In the genomic region with DNA sequence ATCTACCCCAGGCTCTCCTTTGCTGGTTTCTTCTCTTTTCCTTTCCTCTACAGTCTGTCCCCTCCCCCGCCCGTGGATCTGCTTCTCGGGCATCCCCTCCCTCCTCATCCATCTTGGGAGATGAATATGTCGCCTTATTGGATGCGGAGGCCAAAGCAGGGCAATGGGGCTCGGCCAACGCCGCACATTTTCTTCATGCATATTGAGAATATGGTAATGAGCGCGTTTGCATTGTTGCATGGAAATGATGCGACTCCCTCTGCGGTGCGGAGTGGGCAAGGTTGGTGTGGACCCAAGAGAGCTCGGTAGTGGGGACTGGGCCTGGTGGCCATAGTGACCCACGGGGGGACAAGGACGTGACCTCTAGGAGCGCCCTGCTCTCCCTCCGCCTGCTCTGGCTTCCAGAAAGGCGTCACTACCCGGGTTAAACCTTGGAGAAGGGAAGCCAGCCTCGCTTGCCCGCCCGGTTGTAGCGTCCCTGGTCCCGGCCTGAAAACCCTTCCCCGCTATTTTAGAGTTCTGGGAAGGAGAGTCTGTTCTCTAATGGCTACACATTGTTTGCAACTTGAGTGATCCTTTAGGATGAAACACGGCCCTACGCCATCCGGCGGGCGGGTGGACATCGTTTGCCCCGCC, we compare ENCODE assay signal across 10 mouse cellular contexts. TPM values are rescaled to one million over a fixed set of nuclear protein-coding genes. Genes with fewer than 3 reads are reported as not detected.
DNase-seq lines count a peak whose midpoint lies in the region; ATAC-seq lines count a peak whose summit lies in the region.
"Had no signal": no experiment of that assay in that cellular context is flagged by ENCODE, and none has a peak within 500 bp of the region (broad histone marks: within the 10 kb centered on the region; RNA-seq: fewer than 3 reads in every experiment).

No protein-coding gene starts in this region.

- H3K9me3 ChIP-seq in heart, embryonic 12.5 days (replicated peaks) = no peaks in the 10 kb centered on the region
- H3K9me3 ChIP-seq in forebrain, embryonic 12.5 days = no peaks in the 10 kb centered on the region
- H3K9me3 ChIP-seq in midbrain, embryonic 16.5 days (replicated peaks; ENCODE audit: control insufficient read depth, low read length, poor library complexity, severe bottlenecking) = no peaks in the 10 kb centered on the region
- H3K9me3 ChIP-seq: liver, embryonic 13.5 days had no signal

- intact Hi-C loops in heart, postnatal 14 days (cut with DNase I) = no loop called here

- H3K4me1 ChIP-seq in heart, embryonic 12.5 days (replicated peaks) = peaks cover 37% of the 10 kb centered on the region
- H3K4me1 ChIP-seq in forebrain, embryonic 12.5 days = peaks cover 59% of the 10 kb centered on the region
- peaks cover 24% of the 10 kb centered on the region for H3K4me1 ChIP-seq in midbrain, embryonic 16.5 days (ENCODE audit: control insufficient read depth, insufficient read depth, low read length)

- WGBS in heart, embryonic 12.5 days = 3% methylated on average over 33 of the region's 33 CpGs
- WGBS in forebrain, embryonic 12.5 days = under 1% methylated on average over 33 of the region's 33 CpGs
- 3% methylated on average over 33 of the region's 33 CpGs for WGBS in midbrain, embryonic 16.5 days

- H3K27ac ChIP-seq in heart, embryonic 12.5 days (ENCODE audit: poor library complexity, severe bottlenecking) = no peak overlapping the region
- H3K27ac ChIP-seq in forebrain, embryonic 12.5 days = no peak overlapping the region
- H3K27ac ChIP-seq in midbrain, embryonic 16.5 days (ENCODE audit: low read length) = peak overlapping the region; percentile 56
- H3K27ac ChIP-seq: liver, embryonic 13.5 days had no signal

- no peak for ATAC-seq in heart, embryonic 12.5 days (ENCODE audit: insufficient number of reproducible peaks, low FRiP score)
- ATAC-seq in forebrain, embryonic 12.5 days (ENCODE audit: low FRiP score) = no peak
- ATAC-seq in midbrain, embryonic 16.5 days = no peak; the same call in 1 of the 2 replicates

- H3K36me3 ChIP-seq in heart, embryonic 12.5 days = no peaks in the 10 kb centered on the region
- no peaks in the 10 kb centered on the region for H3K36me3 ChIP-seq in forebrain, embryonic 12.5 days (replicated peaks)
- H3K36me3 ChIP-seq in midbrain, embryonic 16.5 days (ENCODE audit: control insufficient read depth, insufficient read depth, low read length) = no peaks in the 10 kb centered on the region
- H3K36me3 ChIP-seq: liver, embryonic 13.5 days had no signal

- peak overlapping the region; percentile 74 for H3K4me2 ChIP-seq in heart, embryonic 12.5 days
- H3K4me2 ChIP-seq in forebrain, embryonic 12.5 days = peak overlapping the region; percentile 40
- peak overlapping the region; percentile 50 for H3K4me2 ChIP-seq in midbrain, embryonic 16.5 days (ENCODE audit: low read length)

- no peak overlapping the region for H3K9ac ChIP-seq in heart, embryonic 12.5 days
- peak overlapping the region; percentile 17; the same call in 1 of the 2 replicates for H3K9ac ChIP-seq in forebrain, embryonic 12.5 days
- H3K9ac ChIP-seq in midbrain, embryonic 16.5 days (ENCODE audit: low read depth, low read length) = 0 out of 2 replicates have a peak overlapping the region, but pooled peaks have one; percentile 5
- H3K9ac ChIP-seq: liver, embryonic 13.5 days had no signal

- H3K4me3 ChIP-seq in heart, embryonic 12.5 days = peak overlapping the region; percentile 38
- H3K4me3 ChIP-seq in forebrain, embryonic 12.5 days (replicated peaks) = peak overlapping the region; percentile 20
- H3K4me3 ChIP-seq in midbrain, embryonic 16.5 days (ENCODE audit: low read depth, low read length) = peak overlapping the region; percentile 21

- H3K27me3 ChIP-seq in heart, embryonic 12.5 days (replicated peaks) = peaks cover 62% of the 10 kb centered on the region
- peaks cover 96% of the 10 kb centered on the region for H3K27me3 ChIP-seq in forebrain, embryonic 12.5 days
- H3K27me3 ChIP-seq in midbrain, embryonic 16.5 days (ENCODE audit: control insufficient read depth, insufficient read depth, low read depth, low read length) = peaks cover 21% of the 10 kb centered on the region

- DNase-seq in heart, postnatal 14 days = no peak
- DNase-seq in kidney, postnatal 4 days = peak; percentile 34 to 45
- no peak for DNase-seq in ovary, postnatal 10 days (ENCODE audit: low spot score)
- no peak for DNase-seq in layer of hippocampus, postnatal 36 days
- DNase-seq in cerebellum, adult 11-12 months = no peak
- DNase-seq: B cell, adult 2 months; liver, embryonic 13.5 days had no signal

RNA-seq across cellular contexts. Expression of gene Irx3, which starts 4.3 kb away (rescaled TPM):
- polyA plus RNA-seq in heart, embryonic 12.5 days (2016; fragmentation: Nextera tagmentation; extraction: Ambion mirVana) = 19.0 and 21.7 TPM in 2 replicates
- 10 to 100 TPM; 22.5 to 31.6 TPM for total RNA-seq in heart, postnatal 14 days (2021)
- polyA plus RNA-seq in forebrain, embryonic 12.5 days (2016; fragmentation: Nextera tagmentation; extraction: Ambion mirVana) = 10.1 and 12.4 TPM in 2 replicates
- 16.2 and 16.9 TPM in 2 replicates for polyA plus RNA-seq in midbrain, embryonic 16.5 days (2015; fragmentation: Nextera tagmentation; extraction: Ambion mirVana)
- under 1 TPM; 0.23 to 0.25 TPM for total RNA-seq in layer of hippocampus, postnatal 36 days (2021)

Comparison
In these comparisons a context has a peak if more than half of its experiments do, and no peak if none do; other contexts are left out.
1. DNase-seq: peak in kidney, postnatal 4 days (2 of 2); none in heart, postnatal 14 days (0 of 2), ovary, postnatal 10 days (single experiment), layer of hippocampus, postnatal 36 days (0 of 2) and cerebellum, adult 11-12 months (single experiment).
2. Peak in every context shown above with its lines, with median percentiles within 50 percentile points of each other: H3K4me2 ChIP-seq and H3K4me3 ChIP-seq.